Mouse (Mus musculus): ENCODE data around the gene Cd3g.

DNA sequence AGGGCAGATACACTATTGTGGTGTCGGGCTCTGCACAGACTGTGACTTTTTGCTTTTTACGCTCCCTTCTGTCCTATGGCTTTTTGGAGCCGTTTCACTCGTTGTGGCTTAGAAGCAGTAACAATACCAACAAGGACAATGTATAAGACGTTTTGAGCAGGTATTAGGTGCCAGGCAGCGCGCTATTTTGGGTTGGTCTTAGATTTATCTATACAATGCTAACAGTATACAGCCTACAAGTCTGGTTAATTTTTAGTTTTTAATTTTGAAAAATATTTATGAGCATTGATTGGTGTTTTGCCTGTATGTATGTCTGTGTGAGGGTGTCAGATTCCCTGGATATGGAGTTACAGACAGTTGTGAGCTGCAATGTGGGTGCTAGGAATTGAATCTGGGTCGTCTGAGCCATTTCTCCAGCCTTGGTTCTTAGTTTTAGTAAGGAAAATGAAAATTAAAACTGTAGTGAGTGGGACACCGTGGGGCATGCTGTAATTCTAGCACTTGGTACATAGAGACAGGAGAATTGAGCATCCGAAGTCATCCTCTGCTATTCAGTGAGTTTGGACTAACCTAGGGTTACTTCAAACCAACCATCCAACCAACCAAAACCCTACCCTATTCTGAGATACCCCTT, 14.3 kb downstream of the Cd3g start:
- TF ChIP-seq CTCF (conservative IDR thresholded peaks at IDR 0.05; ENCODE audit: low read length) (no peak), POU5F1 (IDR thresholded peaks at IDR 0.05; ENCODE audit: borderline replicate concordance, low read length) (no peak)
